ENCODE assay signal across 9 mouse cellular contexts in genomic region chr4:102572591-102572990, GRCm38 (mm10).
A peak's percentile ranks its signal among the peaks of the same experiment; 100 is the strongest.
DNase-seq lines count a peak whose midpoint lies in the region; ATAC-seq and TF ChIP-seq lines count a peak whose summit lies in the region.
"Had no signal": no experiment of that assay in that cellular context is flagged by ENCODE, and none has a peak within 500 bp of the region (broad histone marks: within the 10 kb centered on the region; RNA-seq: fewer than 3 reads in every experiment).

No protein-coding gene starts in this region.

- H3K27ac ChIP-seq in lung, embryonic 14.5 days (ENCODE audit: low read depth), result peak overlapping the region; percentile 6; the same call in 1 of the 2 replicates
- H3K27ac ChIP-seq in embryonic facial prominence, embryonic 15.5 days (replicated peaks), result no peak overlapping the region
- no peak overlapping the region for H3K27ac ChIP-seq in liver, embryonic 14.5 days

- no peak for DNase-seq in lung, embryonic 14.5 days
- no peak for DNase-seq in lung, postnatal 4 days
- DNase-seq in liver, embryonic 14.5 days (ENCODE audit: low read depth in 3 of 3, low spot score in 3 of 3), result no peak
- DNase-seq in adipocyte (ENCODE audit: low spot score), result no peak
- DNase-seq: adrenal gland, adult 8-10 months had no signal

- no peaks in the 10 kb centered on the region for H3K27me3 ChIP-seq in erythroblast, embryonic 14.5 days (ENCODE audit: control insufficient read depth)
- no peaks in the 10 kb centered on the region for H3K27me3 ChIP-seq in lung, embryonic 14.5 days (ENCODE audit: insufficient read depth, low read length)
- no peaks in the 10 kb centered on the region for H3K27me3 ChIP-seq in embryonic facial prominence, embryonic 15.5 days
- H3K27me3 ChIP-seq in liver, embryonic 14.5 days (ENCODE audit: control insufficient read depth, insufficient read depth, low read length), result no peaks in the 10 kb centered on the region

- no peaks in the 10 kb centered on the region for H3K9me3 ChIP-seq in erythroblast, embryonic 14.5 days (ENCODE audit: control insufficient read depth, low read length)
- H3K9me3 ChIP-seq in lung, embryonic 14.5 days (ENCODE audit: low read depth, low read length), result no peaks in the 10 kb centered on the region
- no peaks in the 10 kb centered on the region for H3K9me3 ChIP-seq in embryonic facial prominence, embryonic 15.5 days (replicated peaks)
- no peaks in the 10 kb centered on the region for H3K9me3 ChIP-seq in liver, embryonic 14.5 days (ENCODE audit: control insufficient read depth, low read length)

- H3K36me3 ChIP-seq in erythroblast, embryonic 14.5 days (ENCODE audit: control insufficient read depth), result no peaks in the 10 kb centered on the region
- 0 out of 2 replicates have a peak, but pooled peaks cover 3% of the 10 kb centered on the region for H3K36me3 ChIP-seq in lung, embryonic 14.5 days (ENCODE audit: insufficient read depth)
- no peaks in the 10 kb centered on the region for H3K36me3 ChIP-seq in embryonic facial prominence, embryonic 15.5 days
- no peaks in the 10 kb centered on the region for H3K36me3 ChIP-seq in liver, embryonic 14.5 days (replicated peaks; ENCODE audit: control insufficient read depth, insufficient read depth, low read depth)

- no peak for TF ChIP-seq CTCF in lung, embryonic 14.5 days (IDR thresholded peaks at IDR 0.05; ENCODE audit: low read depth)
- TF ChIP-seq CTCF in liver, embryonic 14.5 days (IDR thresholded peaks at IDR 0.05; ENCODE audit: low read depth), result no peak

- no peak for TF ChIP-seq EP300 in liver, embryonic 14.5 days (IDR thresholded peaks at IDR 0.05; ENCODE audit: low read depth)

- ATAC-seq in erythroblast, adult 5-6 weeks (replicated peaks; ENCODE audit: low FRiP score, poor library complexity, severe bottlenecking), result no peak
- ATAC-seq in lung, embryonic 14.5 days (ENCODE audit: insufficient read depth), result no peak
- ATAC-seq in embryonic facial prominence, embryonic 15.5 days (ENCODE audit: insufficient number of reproducible peaks, low FRiP score, low TSS enrichment, low read depth), result no peak
- no peak for ATAC-seq in liver, embryonic 14.5 days (ENCODE audit: insufficient read depth)
- no peak for ATAC-seq in erythroid progenitor cell, adult 5-6 weeks (replicated peaks; ENCODE audit: low FRiP score, poor library complexity, severe bottlenecking)

- H3K9ac ChIP-seq in lung, embryonic 14.5 days, result peak overlapping the region; percentile 41
- no peak overlapping the region for H3K9ac ChIP-seq in embryonic facial prominence, embryonic 15.5 days
- H3K9ac ChIP-seq in liver, embryonic 14.5 days (replicated peaks), result no peak overlapping the region; the same call in 1 of the 2 replicates

- peak overlapping the region; percentile 72 for H3K4me3 ChIP-seq in erythroblast, embryonic 14.5 days (replicated peaks)
- peak overlapping the region; percentile 52 for H3K4me3 ChIP-seq in lung, embryonic 14.5 days (ENCODE audit: low read depth, low read length)
- H3K4me3 ChIP-seq in embryonic facial prominence, embryonic 15.5 days (replicated peaks), result peak overlapping the region; percentile 29
- no peak overlapping the region; a peak in 1 of 4 replicates for H3K4me3 ChIP-seq in liver, embryonic 14.5 days (ENCODE audit: insufficient read depth in 1 of 2, low read depth in 2 of 2, low read length in 2 of 2)

- H3K4me1 ChIP-seq in erythroblast, embryonic 14.5 days (ENCODE audit: control insufficient read depth), result peaks cover 62% of the 10 kb centered on the region
- H3K4me1 ChIP-seq in lung, embryonic 14.5 days (ENCODE audit: insufficient read depth), result peaks cover 44% of the 10 kb centered on the region
- H3K4me1 ChIP-seq in embryonic facial prominence, embryonic 15.5 days, result peaks cover 30% of the 10 kb centered on the region
- peaks cover 22 to 59% of the 10 kb centered on the region in 2 experiments for H3K4me1 ChIP-seq in liver, embryonic 14.5 days (replicated peaks; ENCODE audit: control insufficient read depth in 2 of 2, insufficient read depth in 2 of 2, low read length in 1 of 2)

- 61% methylated on average over 3 of the region's 3 CpGs for WGBS in lung, embryonic 14.5 days
- WGBS in embryonic facial prominence, embryonic 15.5 days, result 64% methylated on average over 3 of the region's 3 CpGs
- WGBS in liver, embryonic 14.5 days (ENCODE audit: insufficient replicate concordance), result 45% methylated on average over 3 of the region's 3 CpGs

- peak overlapping the region; percentile 75 for H3K4me2 ChIP-seq in lung, embryonic 14.5 days
- peak overlapping the region; percentile 29 for H3K4me2 ChIP-seq in embryonic facial prominence, embryonic 15.5 days (replicated peaks)
- peak overlapping the region; percentile 84 for H3K4me2 ChIP-seq in liver, embryonic 14.5 days (ENCODE audit: low read depth)

Comparison
In these comparisons a context has a peak if more than half of its experiments do, and no peak if none do; other contexts are left out.
1. H3K4me3 ChIP-seq: peak in erythroblast, embryonic 14.5 days (single experiment), lung, embryonic 14.5 days (single experiment) and embryonic facial prominence, embryonic 15.5 days (single experiment); none in liver, embryonic 14.5 days (0 of 2).
2. H3K4me2 ChIP-seq: peak in every context shown above with its lines; median percentile 84 in liver, embryonic 14.5 days; 75 in lung, embryonic 14.5 days; 29 in embryonic facial prominence, embryonic 15.5 days.